Mouse (Mus musculus): Measurements from ENCODE around the gene Rabep1. TPM values are rescaled to one million over a fixed set of nuclear protein-coding genes. Genes with fewer than 3 reads are reported as not detected.

The Rabep1 gene
- polyA plus RNA-seq (2016; fragmentation: Nextera tagmentation; extraction: Ambion mirVana), result 43.9 and 45.9 TPM in 2 replicates

DNA sequence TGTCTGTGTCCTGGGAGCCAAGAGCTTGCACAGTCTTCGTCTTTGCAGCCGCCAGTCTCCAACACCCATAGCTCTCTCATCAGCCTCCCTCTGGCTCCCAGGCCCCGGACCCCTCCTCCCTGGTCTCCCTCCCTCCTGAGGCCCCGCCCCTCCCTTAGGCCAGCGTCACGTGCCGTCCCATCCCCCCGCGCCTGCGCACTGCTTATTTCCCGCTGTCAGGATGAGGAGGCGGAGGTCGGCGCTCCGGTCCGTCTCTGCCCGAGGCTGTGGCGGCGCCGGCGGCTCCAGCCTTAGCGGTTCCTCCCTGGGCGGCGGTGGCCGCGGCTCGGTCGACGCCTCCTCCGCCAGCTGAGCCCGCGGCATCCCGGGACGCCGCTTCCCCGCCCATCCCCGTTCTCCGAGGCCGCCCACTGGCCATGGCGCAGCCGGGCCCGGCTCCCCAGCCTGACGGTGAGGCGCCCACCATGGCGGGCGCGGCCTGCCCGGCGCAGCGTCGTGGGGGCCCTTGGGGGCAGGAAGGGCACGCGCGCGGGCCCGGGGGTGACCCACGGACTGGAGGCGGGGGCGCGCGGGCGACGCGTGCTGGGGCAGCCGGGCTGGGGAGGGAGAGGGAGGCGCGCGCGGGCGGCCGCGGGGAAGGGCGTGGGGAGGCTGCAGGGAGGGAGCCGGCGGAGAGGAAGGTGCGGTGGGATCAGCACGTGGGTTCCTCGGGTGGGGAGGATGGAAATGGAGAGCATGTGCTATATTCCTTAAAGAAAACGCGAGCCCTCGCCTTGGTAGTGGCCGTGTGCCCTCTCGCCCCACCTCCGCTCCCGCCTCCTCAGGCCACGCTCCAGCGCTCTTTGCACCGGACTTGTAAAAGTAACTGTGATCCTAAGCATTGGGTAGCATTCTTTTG lies at the start of gene Rabep1:
Gene Rabep1, plus strand, starts transcription at position 220 of the 898 bp plus-strand sequence.
- H3K27me3 ChIP-seq, result no peaks in the 10 kb centered on the region; the same call in 1 of the 2 replicates
- 1% methylated on average over 70 of the region's 88 CpGs for WGBS
- peak within 1 kb of the TSS; percentile 99 for H3K4me3 ChIP-seq
- peak within 1 kb of the TSS; percentile 98 for H3K9ac ChIP-seq
- peak within 1 kb of the TSS; percentile 86 for H3K4me2 ChIP-seq (replicated peaks)
- H3K27ac ChIP-seq, result peak within 1 kb of the TSS; percentile 78
- peak; percentile 95 for ATAC-seq (ENCODE audit: insufficient number of reproducible peaks, insufficient read depth, low FRiP score, low TSS enrichment)
- peaks cover 16% of the 10 kb centered on the region for H3K4me1 ChIP-seq
- no peaks in the 10 kb centered on the region for H3K9me3 ChIP-seq
- no peaks in the 10 kb centered on the region for H3K36me3 ChIP-seq

DNA sequence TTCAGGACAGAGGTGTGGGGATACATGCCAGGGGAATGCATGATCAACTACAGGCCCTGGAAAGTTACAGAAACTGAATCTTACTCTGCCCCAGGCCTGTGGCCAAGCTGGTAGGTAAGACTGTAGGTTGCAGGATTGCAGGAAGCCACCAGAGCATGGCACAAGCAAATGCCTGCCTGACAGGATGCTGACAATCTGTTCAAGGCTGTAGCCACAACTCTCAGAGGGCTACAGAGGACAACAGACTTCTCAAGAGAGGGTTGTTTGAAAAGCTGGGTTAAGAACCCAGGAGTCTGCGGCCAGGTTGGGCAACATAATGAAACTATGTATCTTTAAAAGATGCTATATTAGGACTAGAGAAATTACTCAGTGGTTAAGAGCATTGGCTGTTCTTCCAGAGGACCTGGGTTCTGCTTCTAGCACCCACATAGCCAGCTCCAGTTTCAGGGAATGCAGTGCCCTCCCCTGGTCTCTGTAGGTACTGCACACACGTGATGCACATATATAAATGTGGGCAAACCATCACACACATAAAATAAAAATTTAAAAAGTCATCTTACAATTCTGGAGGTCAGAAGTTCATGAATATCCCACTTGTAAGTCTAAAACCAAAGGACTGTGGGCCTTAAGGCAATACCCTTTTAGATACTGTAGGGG lies 42.2 kb upstream of the Rabep1 start:
- 91% methylated on average over 2 of the region's 2 CpGs for whole genome bisulfite sequencing

DNA sequence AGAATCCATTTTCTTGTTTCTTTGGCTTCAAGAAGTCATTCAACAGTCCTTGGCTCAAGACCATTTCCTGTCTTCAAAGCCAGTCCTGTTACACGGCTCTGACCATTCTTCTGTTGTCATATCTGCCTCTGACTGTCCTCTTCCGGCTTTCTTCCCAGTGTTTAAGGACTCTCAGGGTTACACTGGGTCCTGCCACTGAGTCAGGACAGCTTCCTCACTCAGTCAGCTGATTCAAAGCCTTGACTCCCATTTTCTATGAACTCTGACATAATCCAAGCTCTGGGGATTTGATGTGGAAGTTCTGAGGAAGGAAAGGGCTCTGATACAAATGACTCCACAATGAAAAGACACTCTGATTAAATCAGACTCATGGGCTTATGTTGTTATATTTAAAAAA lies 41.7 kb upstream of the Rabep1 start:
- H3K9ac ChIP-seq, result no peak overlapping the region
- 76% methylated on average over 2 of the region's 2 CpGs for WGBS

More for the DNA sequence above, 42.2 kb upstream of the Rabep1 start:
- Histone ChIP-seq H3K27me3 (no peaks in the 10 kb centered on the region), H3K4me3 (no peak overlapping the region), H3K9me3 (no peaks in the 10 kb centered on the region), H3K4me2 (replicated peaks) (no peak overlapping the region), H3K27ac (no peak overlapping the region), H3K9ac (no peak overlapping the region), H3K4me1 (no peaks in the 10 kb centered on the region), H3K36me3 (no peaks in the 10 kb centered on the region)
- ATAC-seq (ENCODE audit: insufficient number of reproducible peaks, insufficient read depth, low FRiP score, low TSS enrichment), result no peak

DNA sequence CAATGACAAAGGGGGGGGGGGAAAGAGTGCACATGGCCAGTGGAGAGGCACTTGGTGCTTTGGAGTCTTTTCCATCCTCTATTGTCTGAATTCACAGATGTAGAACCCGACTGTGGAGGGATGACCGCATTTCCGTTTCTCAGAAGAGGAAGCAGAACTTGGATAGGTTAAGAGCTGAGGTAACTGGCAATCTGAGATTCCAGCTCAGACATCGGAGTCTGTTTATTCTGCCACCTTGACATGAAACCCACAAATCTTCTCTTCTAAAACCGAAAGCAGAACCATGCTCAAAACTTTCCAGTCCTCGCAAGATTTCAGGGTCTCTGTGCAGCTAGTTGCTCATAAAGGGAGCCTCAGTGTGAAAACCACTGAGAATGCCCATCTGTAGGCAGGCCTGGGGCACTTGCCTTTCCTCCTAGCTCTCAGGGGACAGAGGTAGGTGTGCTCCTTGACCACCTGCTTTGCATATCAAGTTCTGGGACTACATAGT lies 40.8 kb upstream of the Rabep1 start:
- Histone ChIP-seq H3K4me3 (no peak overlapping the region), H3K4me1 (no peaks in the 10 kb centered on the region), H3K9ac (no peak overlapping the region), H3K36me3 (no peaks in the 10 kb centered on the region), H3K27me3 (no peaks in the 10 kb centered on the region), H3K4me2 (replicated peaks) (no peak overlapping the region), H3K9me3 (no peaks in the 10 kb centered on the region), H3K27ac (no peak overlapping the region)
- 75% methylated on average over 6 of the region's 6 CpGs for WGBS
- no peak for ATAC-seq (ENCODE audit: insufficient number of reproducible peaks, insufficient read depth, low FRiP score, low TSS enrichment)

More for the DNA sequence above, 41.7 kb upstream of the Rabep1 start:
- ATAC-seq (ENCODE audit: insufficient number of reproducible peaks, insufficient read depth, low FRiP score, low TSS enrichment), result no peak
- H3K4me1 ChIP-seq, result no peaks in the 10 kb centered on the region
- no peak overlapping the region for H3K4me3 ChIP-seq
- H3K27me3 ChIP-seq, result no peaks in the 10 kb centered on the region
- no peaks in the 10 kb centered on the region for H3K36me3 ChIP-seq
- H3K4me2 ChIP-seq (replicated peaks), result no peak overlapping the region
- no peak overlapping the region for H3K27ac ChIP-seq
- no peaks in the 10 kb centered on the region for H3K9me3 ChIP-seq

DNA sequence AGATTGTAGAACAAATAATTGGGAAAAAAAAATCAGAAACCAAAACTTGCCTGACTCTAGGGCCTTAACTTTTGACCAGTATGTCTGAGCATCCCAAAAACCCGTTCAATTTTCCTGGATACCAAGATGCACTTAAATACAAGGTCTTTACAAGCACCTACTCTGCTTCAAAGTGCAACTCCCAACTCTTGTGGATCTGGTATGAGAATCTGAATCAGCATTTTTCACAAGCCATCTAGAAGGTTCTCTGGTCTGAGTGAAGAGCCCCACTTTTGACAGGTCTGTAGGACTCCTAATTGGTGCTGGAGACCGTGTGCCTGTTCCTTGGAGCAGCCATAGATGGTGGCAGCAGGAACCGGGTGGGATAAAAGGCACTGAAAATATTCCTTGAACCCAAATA lies 40.2 kb upstream of the Rabep1 start:
- H3K4me1 ChIP-seq, result no peaks in the 10 kb centered on the region
- H3K27ac ChIP-seq, result no peak overlapping the region
- no peak for ATAC-seq (ENCODE audit: insufficient number of reproducible peaks, insufficient read depth, low FRiP score, low TSS enrichment)
- H3K36me3 ChIP-seq, result no peaks in the 10 kb centered on the region
- no peak overlapping the region for H3K4me3 ChIP-seq
- no peaks in the 10 kb centered on the region for H3K9me3 ChIP-seq
- no peak overlapping the region for H3K4me2 ChIP-seq (replicated peaks)
- H3K9ac ChIP-seq, result no peak overlapping the region
- H3K27me3 ChIP-seq, result no peaks in the 10 kb centered on the region
- WGBS, result 78% methylated on average over 3 of the region's 3 CpGs

DNA sequence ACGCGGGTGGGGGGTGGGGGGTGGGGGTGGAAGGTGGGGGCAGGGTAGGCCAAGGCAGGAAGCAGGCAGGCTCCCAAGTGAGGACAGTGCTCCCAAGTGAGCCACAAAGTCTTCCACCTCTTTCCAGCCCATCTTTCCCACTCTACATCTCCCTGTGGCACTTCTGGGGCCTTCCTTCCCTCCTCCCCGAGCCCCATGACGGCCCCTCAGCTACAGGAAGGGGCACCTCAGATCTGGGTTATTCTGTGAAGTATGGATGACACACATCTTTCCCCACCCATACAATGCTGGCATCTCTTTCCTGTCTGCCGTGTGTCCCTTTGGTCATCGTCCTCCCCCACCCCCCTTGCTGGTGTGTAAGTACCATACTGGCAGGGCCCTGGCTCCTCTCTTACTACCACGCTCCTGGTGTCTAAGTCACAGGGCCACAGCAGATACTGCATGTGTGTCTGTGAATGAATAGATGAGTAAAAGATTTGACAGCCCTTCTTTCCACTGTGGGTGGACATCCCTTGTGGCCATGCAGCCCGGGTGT lies 38.9 kb upstream of the Rabep1 start:
- Histone ChIP-seq H3K36me3 (no peaks in the 10 kb centered on the region), H3K9me3 (no peaks in the 10 kb centered on the region), H3K4me1 (no peaks in the 10 kb centered on the region), H3K4me2 (replicated peaks) (no peak overlapping the region), H3K4me3 (no peak overlapping the region), H3K9ac (no peak overlapping the region), H3K27ac (no peak overlapping the region), H3K27me3 (no peaks in the 10 kb centered on the region)
- no peak for ATAC-seq (ENCODE audit: insufficient number of reproducible peaks, insufficient read depth, low FRiP score, low TSS enrichment)
- WGBS, result 76% methylated on average over 8 of the region's 8 CpGs

DNA sequence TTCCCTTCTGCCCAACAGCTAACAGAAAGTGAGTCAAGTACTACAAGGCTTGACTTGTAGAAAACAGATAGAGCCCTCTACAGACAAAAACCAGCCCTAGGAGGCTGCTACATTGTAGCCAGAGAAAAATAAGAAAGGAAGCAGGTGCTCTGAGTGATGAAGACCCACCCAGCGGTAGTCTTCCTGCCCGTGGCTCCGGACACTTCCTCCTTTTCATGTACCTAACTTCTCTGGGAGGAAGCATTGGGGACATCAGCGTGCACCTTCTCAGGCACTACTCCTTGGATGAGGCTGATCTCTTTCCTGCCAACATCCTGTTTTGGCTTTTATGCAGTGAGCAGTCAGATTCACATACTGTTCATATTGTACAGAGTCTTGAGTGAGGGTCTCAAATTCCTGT lies 37.9 kb upstream of the Rabep1 start:
- H3K36me3 ChIP-seq, result no peaks in the 10 kb centered on the region
- H3K27ac ChIP-seq, result no peak overlapping the region
- no peaks in the 10 kb centered on the region for H3K9me3 ChIP-seq
- 85% methylated on average over 4 of the region's 4 CpGs for WGBS
- H3K4me2 ChIP-seq (replicated peaks), result no peak overlapping the region
- H3K9ac ChIP-seq, result no peak overlapping the region
- no peaks in the 10 kb centered on the region for H3K27me3 ChIP-seq
- H3K4me1 ChIP-seq, result no peaks in the 10 kb centered on the region
- H3K4me3 ChIP-seq, result no peak overlapping the region
- ATAC-seq (ENCODE audit: insufficient number of reproducible peaks, insufficient read depth, low FRiP score, low TSS enrichment), result no peak

DNA sequence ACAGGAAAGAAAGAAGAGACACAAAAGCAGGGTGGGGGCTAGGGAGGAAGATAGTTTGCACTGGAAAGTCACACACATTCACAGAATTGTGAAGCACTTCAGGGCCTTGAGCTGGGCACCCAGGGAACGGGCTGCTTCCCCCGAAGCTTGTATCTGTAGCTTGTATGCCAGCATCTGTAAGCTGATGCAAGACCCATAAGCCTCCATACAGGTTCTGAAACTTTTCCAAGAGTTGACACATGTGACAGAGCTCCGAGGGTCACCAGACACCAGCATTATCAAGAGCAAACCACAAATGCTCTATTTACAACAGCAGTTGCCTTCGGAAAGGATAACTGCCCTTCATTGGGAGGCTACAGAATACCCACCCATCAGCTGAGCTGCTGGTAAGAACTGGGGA lies 36.9 kb upstream of the Rabep1 start:
- no peak for ATAC-seq (ENCODE audit: insufficient number of reproducible peaks, insufficient read depth, low FRiP score, low TSS enrichment)
- no peak overlapping the region for H3K4me3 ChIP-seq
- H3K9me3 ChIP-seq, result no peaks in the 10 kb centered on the region
- H3K9ac ChIP-seq, result no peak overlapping the region
- H3K36me3 ChIP-seq, result no peaks in the 10 kb centered on the region
- H3K27ac ChIP-seq, result no peak overlapping the region
- no peak overlapping the region for H3K4me2 ChIP-seq (replicated peaks)
- whole genome bisulfite sequencing, result 87% methylated on average over 4 of the region's 4 CpGs
- H3K27me3 ChIP-seq, result no peaks in the 10 kb centered on the region
- no peaks in the 10 kb centered on the region for H3K4me1 ChIP-seq

DNA sequence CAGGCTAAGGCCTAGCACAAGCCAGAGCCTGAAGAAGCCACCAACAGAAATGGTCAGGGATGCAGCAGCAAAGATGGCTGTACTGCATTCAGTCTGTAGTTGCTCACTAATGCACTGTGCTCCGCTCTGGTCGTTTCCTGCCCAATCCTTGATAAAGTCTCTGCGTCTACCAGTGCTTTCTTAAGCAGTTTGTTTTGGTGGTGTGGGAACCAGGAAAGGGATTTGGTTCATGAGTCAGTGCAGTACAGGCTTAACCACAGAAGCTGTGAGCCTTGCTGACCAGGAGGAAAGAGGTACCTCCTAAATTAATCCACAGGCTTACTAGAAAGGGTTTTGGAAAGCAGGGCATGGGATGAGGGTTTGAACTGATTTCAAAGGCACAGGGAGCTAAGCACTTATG lies 36.5 kb upstream of the Rabep1 start:
- H3K4me1 ChIP-seq, result no peaks in the 10 kb centered on the region
- no peak overlapping the region for H3K27ac ChIP-seq
- ATAC-seq (ENCODE audit: insufficient number of reproducible peaks, insufficient read depth, low FRiP score, low TSS enrichment), result no peak
- WGBS, result 67% methylated on average over 3 of the region's 3 CpGs
- H3K9ac ChIP-seq, result no peak overlapping the region
- no peaks in the 10 kb centered on the region for H3K27me3 ChIP-seq
- H3K9me3 ChIP-seq, result no peaks in the 10 kb centered on the region
- no peak overlapping the region for H3K4me3 ChIP-seq
- H3K36me3 ChIP-seq, result no peaks in the 10 kb centered on the region
- no peak overlapping the region for H3K4me2 ChIP-seq (replicated peaks)

DNA sequence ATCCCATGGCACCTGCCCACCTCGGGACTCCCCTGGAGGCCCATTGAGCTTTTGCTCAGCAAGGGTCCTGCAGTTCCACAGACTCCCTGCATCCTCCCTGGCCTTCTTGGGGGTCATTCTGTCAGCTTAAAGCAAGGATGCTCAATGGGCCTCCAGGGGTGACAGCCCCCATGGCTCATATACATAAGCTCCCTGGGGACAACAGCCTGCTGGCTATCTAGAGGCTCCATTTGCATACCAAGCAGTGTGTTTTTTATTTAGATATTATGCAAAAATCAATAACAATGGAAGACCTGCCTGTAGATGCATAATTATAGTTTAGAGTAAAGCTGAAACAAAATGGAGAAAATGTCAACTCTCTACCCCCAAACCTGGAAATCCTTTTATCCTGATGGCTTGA lies 35.6 kb upstream of the Rabep1 start:
- H3K36me3 ChIP-seq, result no peaks in the 10 kb centered on the region
- H3K4me3 ChIP-seq, result no peak overlapping the region
- no peak overlapping the region for H3K9ac ChIP-seq
- H3K4me2 ChIP-seq (replicated peaks), result no peak overlapping the region
- ATAC-seq (ENCODE audit: insufficient number of reproducible peaks, insufficient read depth, low FRiP score, low TSS enrichment), result no peak
- no peaks in the 10 kb centered on the region for H3K9me3 ChIP-seq
- H3K27me3 ChIP-seq, result no peaks in the 10 kb centered on the region
- H3K27ac ChIP-seq, result no peak overlapping the region
- 20% methylated on average over 1 of the region's 1 CpGs for WGBS
- no peaks in the 10 kb centered on the region for H3K4me1 ChIP-seq

DNA sequence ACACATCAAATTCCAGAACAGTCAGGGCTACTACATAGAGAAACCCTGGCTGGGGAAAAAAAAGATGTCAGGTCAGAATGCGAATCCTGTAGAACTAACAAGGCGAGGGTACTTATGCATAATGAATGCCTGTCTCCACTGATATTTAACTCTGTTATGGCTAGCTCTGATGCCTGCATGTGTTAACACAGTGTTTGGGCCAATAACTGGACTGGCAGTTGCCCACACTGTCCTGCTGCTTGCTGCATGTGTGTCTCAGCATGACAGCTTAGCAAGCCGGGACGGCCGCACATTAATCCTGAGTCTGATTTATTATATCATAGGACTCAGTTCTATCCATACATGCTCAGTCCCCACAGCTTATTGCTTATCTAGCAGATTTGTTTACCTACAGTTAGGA lies 33.5 kb upstream of the Rabep1 start:
- Histone ChIP-seq H3K9me3 (no peaks in the 10 kb centered on the region), H3K4me3 (no peak overlapping the region), H3K36me3 (no peaks in the 10 kb centered on the region), H3K4me1 (no peaks in the 10 kb centered on the region), H3K27ac (no peak overlapping the region), H3K9ac (no peak overlapping the region), H3K4me2 (replicated peaks) (no peak overlapping the region), H3K27me3 (no peaks in the 10 kb centered on the region)
- WGBS, result 84% methylated on average over 5 of the region's 5 CpGs
- ATAC-seq (ENCODE audit: insufficient number of reproducible peaks, insufficient read depth, low FRiP score, low TSS enrichment), result no peak
